Comparison of ENCODE assay signal across 17 mouse cellular contexts in the genomic region with DNA sequence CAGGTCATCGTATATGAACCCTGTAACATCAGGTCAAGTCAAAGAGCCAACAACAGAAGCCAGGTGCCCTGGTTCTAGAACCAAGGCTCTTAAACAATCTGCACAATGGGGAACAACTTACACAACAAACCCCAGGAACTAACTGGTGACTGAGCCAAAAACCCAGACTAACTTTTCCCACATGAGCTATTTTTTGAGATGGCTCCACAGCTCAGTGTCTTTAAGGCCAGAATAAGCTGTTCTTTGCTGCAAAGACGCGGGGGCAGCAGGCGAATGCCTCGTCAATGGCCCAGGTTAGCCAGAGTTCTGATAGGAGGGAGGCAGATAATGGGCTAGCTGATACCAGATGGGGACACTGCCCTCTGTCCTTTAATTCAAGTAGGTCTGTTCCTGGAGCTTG.
"Had no signal": no experiment of that assay in that cellular context is flagged by ENCODE, and none has a peak within 500 bp of the region (broad histone marks: within the 10 kb centered on the region; RNA-seq: fewer than 3 reads in every experiment).

No protein-coding gene starts in this region.

- DNase-seq: liver, postnatal 0 days; lung, adult 2 months; lung, postnatal 14 days; lung, postnatal 36 days; right cerebral cortex, postnatal 25 days; thymus, adult 18-20 months; thymus, postnatal 14 days; thymus, postnatal 36 days had no signal

- H3K4me1 ChIP-seq: liver, embryonic 15.5 days; lung, embryonic 15.5 days; megakaryocyte, embryonic 14.5 days; midbrain, embryonic 13.5 days; midbrain, embryonic 15.5 days; neural tube, embryonic 12.5 days; stomach, embryonic 15.5 days had no signal

- H3K27ac ChIP-seq: liver, embryonic 15.5 days; lung, embryonic 15.5 days; macrophage; midbrain, embryonic 13.5 days; midbrain, embryonic 15.5 days; neural tube, embryonic 12.5 days; stomach, embryonic 15.5 days; stomach, postnatal 0 days had no signal

- H3K4me3 ChIP-seq: liver, embryonic 15.5 days; lung, embryonic 15.5 days; midbrain, embryonic 13.5 days; midbrain, embryonic 15.5 days; neural tube, embryonic 12.5 days; stomach, embryonic 15.5 days had no signal

- H3K9me3 ChIP-seq: lung, embryonic 15.5 days; midbrain, embryonic 13.5 days; midbrain, embryonic 15.5 days; neural tube, embryonic 12.5 days; stomach, embryonic 15.5 days had no signal

- H3K36me3 ChIP-seq: liver, embryonic 15.5 days; lung, embryonic 15.5 days; midbrain, embryonic 13.5 days; midbrain, embryonic 15.5 days; neural tube, embryonic 12.5 days; stomach, embryonic 15.5 days had no signal

- H3K27me3 ChIP-seq: liver, embryonic 15.5 days; lung, embryonic 15.5 days; megakaryocyte, embryonic 14.5 days; midbrain, embryonic 13.5 days; midbrain, embryonic 15.5 days; neural tube, embryonic 12.5 days; stomach, embryonic 15.5 days had no signal
